25 mouse cellular contexts compared by ENCODE assay signal in genomic region chr8:121818226-121818625, GRCm38 (mm10). TPM values are rescaled to one million over a fixed set of nuclear protein-coding genes. Genes with fewer than 3 reads are reported as not detected.
DNase-seq lines count a peak whose midpoint lies in the region; ATAC-seq and TF ChIP-seq lines count a peak whose summit lies in the region.
"Had no signal": no experiment of that assay in that cellular context is flagged by ENCODE, and none has a peak within 500 bp of the region (broad histone marks: within the 10 kb centered on the region; RNA-seq: fewer than 3 reads in every experiment).

No protein-coding gene starts in this region.

- DNase-seq in cerebellum, adult 9-11 months = peak; percentile 5
- DNase-seq in cerebellum, adult 8-10 months = no peak
- no peak for DNase-seq in liver, embryonic 14.5 days (ENCODE audit: low read depth in 3 of 3, low spot score in 3 of 3)
- DNase-seq in liver, embryonic 11.5 days (ENCODE audit: low spot score) = no peak
- no peak for DNase-seq in ES-E14 (ENCODE audit: low read depth, low spot score)
- no peak for DNase-seq in heart, postnatal 36 days
- no peak for DNase-seq in urinary bladder, postnatal 4 days (ENCODE audit: low spot score in 2 of 2)
- DNase-seq: adrenal gland, postnatal 14 days; cerebellum, postnatal 14 days; gastrocnemius, adult 2 months; kidney, adult 11 months; kidney, postnatal 36 days; right cerebral cortex, postnatal 14 days; thymus, postnatal 14 days had no signal

- no peak overlapping the region for H3K4me2 ChIP-seq in liver, embryonic 14.5 days (ENCODE audit: low read depth)
- no peak overlapping the region for H3K4me2 ChIP-seq in liver, embryonic 11.5 days
- H3K4me2 ChIP-seq: embryonic facial prominence, embryonic 12.5 days; forebrain, embryonic 12.5 days; kidney, embryonic 15.5 days; limb, embryonic 12.5 days; midbrain, embryonic 13.5 days; neural tube, embryonic 12.5 days had no signal

- H3K36me3 ChIP-seq in liver, embryonic 14.5 days (replicated peaks; ENCODE audit: control insufficient read depth, insufficient read depth, low read depth) = no peaks in the 10 kb centered on the region
- peaks cover 17% of the 10 kb centered on the region; the same call in 1 of the 2 replicates for H3K36me3 ChIP-seq in liver, embryonic 11.5 days (ENCODE audit: control insufficient read depth, insufficient read depth, low read length)
- H3K36me3 ChIP-seq in ES-E14 (ENCODE audit: control insufficient read depth, insufficient read depth, low read length, poor library complexity, severe bottlenecking) = peaks cover 30% of the 10 kb centered on the region

- in situ Hi-C loops in ES-E14 (cut with MboI; ENCODE audit: low sequenced_read_pairs in 2 of 2, unreplicated experiment in 2 of 2) = no loop called here

- no peaks in the 10 kb centered on the region for H3K9me3 ChIP-seq in liver, embryonic 14.5 days (ENCODE audit: control insufficient read depth, low read length)
- H3K9me3 ChIP-seq in liver, embryonic 11.5 days (ENCODE audit: control insufficient read depth, low read length) = no peaks in the 10 kb centered on the region
- H3K9me3 ChIP-seq in ES-E14 (ENCODE audit: control insufficient read depth, insufficient read depth, low read depth, low read length) = no peaks in the 10 kb centered on the region
- H3K9me3 ChIP-seq: embryonic facial prominence, embryonic 12.5 days; forebrain, embryonic 12.5 days; hindbrain, embryonic 10.5 days; kidney, embryonic 15.5 days; limb, embryonic 12.5 days; midbrain, embryonic 13.5 days; neural tube, embryonic 12.5 days had no signal

- intact Hi-C loops in heart, postnatal 36 days (cut with DNase I) = no loop called here

- whole genome bisulfite sequencing in liver, embryonic 14.5 days (ENCODE audit: insufficient replicate concordance) = 70% methylated on average over 7 of the region's 7 CpGs
- 85% methylated on average over 7 of the region's 7 CpGs for WGBS in liver, embryonic 11.5 days

- no peak for ATAC-seq in liver, embryonic 14.5 days (ENCODE audit: insufficient read depth)
- ATAC-seq in liver, embryonic 11.5 days (replicated peaks; ENCODE audit: low FRiP score) = no peak
- ATAC-seq: CD4-positive, CD25-positive, alpha-beta regulatory T cell, adult 4 months; lung, postnatal 0 days; midbrain, embryonic 13.5 days had no signal

- no peak overlapping the region for H3K9ac ChIP-seq in liver, embryonic 14.5 days (replicated peaks)
- no peak overlapping the region for H3K9ac ChIP-seq in liver, embryonic 11.5 days (ENCODE audit: low read depth, low read length)
- H3K9ac ChIP-seq in ES-E14 (ENCODE audit: insufficient read depth, low read depth, low read length, poor library complexity, severe bottlenecking) = 0 out of 2 replicates have a peak overlapping the region, but pooled peaks have one; percentile 21
- H3K9ac ChIP-seq: embryonic facial prominence, embryonic 12.5 days; forebrain, embryonic 12.5 days; kidney, embryonic 15.5 days; limb, embryonic 12.5 days; midbrain, embryonic 13.5 days; neural tube, embryonic 12.5 days had no signal

- no peaks in the 10 kb centered on the region for H3K4me1 ChIP-seq in liver, embryonic 14.5 days (replicated peaks; ENCODE audit: control insufficient read depth in 2 of 2, insufficient read depth in 2 of 2, low read length in 1 of 2)
- no peaks in the 10 kb centered on the region for H3K4me1 ChIP-seq in liver, embryonic 11.5 days (replicated peaks; ENCODE audit: control insufficient read depth, insufficient read depth, low read length)
- no peaks in the 10 kb centered on the region; a peak in 1 of 4 replicates for H3K4me1 ChIP-seq in ES-E14 (ENCODE audit: control insufficient read depth in 2 of 2, insufficient read depth in 2 of 2, low read length in 2 of 2, poor library complexity in 1 of 2)
- peaks cover 3% of the 10 kb centered on the region; the same call in 1 of the 2 replicates for H3K4me1 ChIP-seq in embryonic fibroblast, embryonic 13.5 days (ENCODE audit: control insufficient read depth, insufficient read depth, low read length)
- H3K4me1 ChIP-seq: embryonic facial prominence, embryonic 12.5 days; forebrain, embryonic 12.5 days; hindbrain, embryonic 10.5 days; kidney, embryonic 15.5 days; limb, embryonic 12.5 days; midbrain, embryonic 13.5 days; neural tube, embryonic 12.5 days had no signal

- no peaks in the 10 kb centered on the region for H3K27me3 ChIP-seq in liver, embryonic 14.5 days (ENCODE audit: control insufficient read depth, insufficient read depth, low read length)
- H3K27me3 ChIP-seq in liver, embryonic 11.5 days (replicated peaks; ENCODE audit: control insufficient read depth, insufficient read depth, low read length) = no peaks in the 10 kb centered on the region
- H3K27me3 ChIP-seq: embryonic facial prominence, embryonic 12.5 days; forebrain, embryonic 12.5 days; kidney, embryonic 15.5 days; limb, embryonic 12.5 days; midbrain, embryonic 13.5 days; neural tube, embryonic 12.5 days had no signal

- TF ChIP-seq CTCF in liver, embryonic 14.5 days (IDR thresholded peaks at IDR 0.05; ENCODE audit: low read depth) = peak; percentile 26; the same call in 1 of the 2 replicates
- peak; percentile 67; the same call in 1 of the 2 replicates for TF ChIP-seq CTCF in embryonic fibroblast, embryonic 13.5 days (IDR thresholded peaks at IDR 0.05; ENCODE audit: borderline replicate concordance, insufficient read depth, low read length)

- TF ChIP-seq POLR2A in embryonic fibroblast, embryonic 13.5 days (IDR thresholded peaks at IDR 0.05; ENCODE audit: low read depth, low read length) = no peak

- no peak overlapping the region for H3K4me3 ChIP-seq in liver, embryonic 14.5 days (ENCODE audit: insufficient read depth in 1 of 2, low read depth in 2 of 2, low read length in 2 of 2)
- H3K4me3 ChIP-seq in liver, embryonic 11.5 days (ENCODE audit: low read depth, low read length) = no peak overlapping the region
- no peak overlapping the region for H3K4me3 ChIP-seq in ES-E14 (ENCODE audit: insufficient read depth in 1 of 2, low read depth in 1 of 2, low read length in 2 of 2, poor library complexity in 1 of 2, severe bottlenecking in 1 of 2)
- no peak overlapping the region for H3K4me3 ChIP-seq in embryonic fibroblast, embryonic 13.5 days (ENCODE audit: insufficient read depth, low read length)
- H3K4me3 ChIP-seq: embryonic facial prominence, embryonic 12.5 days; erythroblast, embryonic 14.5 days; forebrain, embryonic 12.5 days; gastrocnemius, adult 2 months; hindbrain, embryonic 10.5 days; kidney, embryonic 15.5 days; limb, embryonic 12.5 days; midbrain, embryonic 13.5 days; neural tube, embryonic 12.5 days had no signal

- H3K27ac ChIP-seq in liver, embryonic 14.5 days = no peak overlapping the region
- H3K27ac ChIP-seq in liver, embryonic 11.5 days (ENCODE audit: low read depth, low read length) = no peak overlapping the region
- H3K27ac ChIP-seq in ES-E14 (ENCODE audit: insufficient read depth, low read depth, low read length, poor library complexity, severe bottlenecking) = no peak overlapping the region
- H3K27ac ChIP-seq in embryonic fibroblast, embryonic 13.5 days (ENCODE audit: insufficient read depth, low read length) = no peak overlapping the region
- H3K27ac ChIP-seq: embryonic facial prominence, embryonic 12.5 days; forebrain, embryonic 12.5 days; gastrocnemius, adult 2 months; hindbrain, embryonic 10.5 days; kidney, embryonic 15.5 days; limb, embryonic 12.5 days; midbrain, embryonic 13.5 days; neural tube, embryonic 12.5 days had no signal

- TF ChIP-seq EP300 in liver, embryonic 14.5 days (IDR thresholded peaks at IDR 0.05; ENCODE audit: low read depth) = no peak

TF ChIP-seq in ES-E14, 5 proteins besides CTCF, POLR2A, EP300 and RAD21:
- TF ChIP-seq CHD2 (IDR thresholded peaks at IDR 0.05; ENCODE audit: low read depth, low read length) = no peak
- no peak for TF ChIP-seq ZNF384 (IDR thresholded peaks at IDR 0.05; ENCODE audit: low read depth, low read length)
- no peak for TF ChIP-seq MAFK (IDR thresholded peaks at IDR 0.05; ENCODE audit: insufficient read depth, low read depth, low read length)
- TF ChIP-seq ZC3H11A (IDR thresholded peaks at IDR 0.05; ENCODE audit: borderline replicate concordance, low read depth, low read length) = no peak
- no peak for TF ChIP-seq HCFC1 (IDR thresholded peaks at IDR 0.05; ENCODE audit: borderline replicate concordance, insufficient read depth, low read length)
TF ChIP-seq in ES-E14: peak in this region for 0.

RNA-seq across cellular contexts. Expression of gene Klhdc4, which starts 11.1 kb away (rescaled TPM):
- 9.7 and 17.0 TPM in 2 replicates for polyA plus RNA-seq in liver, embryonic 14.5 days (2012; rRNA removed)
- polyA plus RNA-seq in liver, embryonic 14.5 days (2014; fragmentation: Nextera tagmentation; extraction: Ambion mirVana) = 15.6 and 18.2 TPM in 2 replicates
- polyA plus RNA-seq in liver, embryonic 11.5 days (2014; fragmentation: Nextera tagmentation; extraction: Ambion mirVana) = 52.8 and 54.0 TPM in 2 replicates
- total RNA-seq in ES-E14 (2012; rRNA removed) = 65.9 and 84.3 TPM in 2 replicates
- 21.1 and 26.4 TPM in 2 replicates for polyA plus RNA-seq in embryonic fibroblast, embryonic 13.5 days (2011; ENCODE audit: insufficient read length, low read depth, missing spikeins)
- 10 to 100 TPM; 12.2 to 12.3 TPM for total RNA-seq in heart, postnatal 36 days (2021)
